ENCODE assay signal across 9 mouse cellular contexts in the genomic region with DNA sequence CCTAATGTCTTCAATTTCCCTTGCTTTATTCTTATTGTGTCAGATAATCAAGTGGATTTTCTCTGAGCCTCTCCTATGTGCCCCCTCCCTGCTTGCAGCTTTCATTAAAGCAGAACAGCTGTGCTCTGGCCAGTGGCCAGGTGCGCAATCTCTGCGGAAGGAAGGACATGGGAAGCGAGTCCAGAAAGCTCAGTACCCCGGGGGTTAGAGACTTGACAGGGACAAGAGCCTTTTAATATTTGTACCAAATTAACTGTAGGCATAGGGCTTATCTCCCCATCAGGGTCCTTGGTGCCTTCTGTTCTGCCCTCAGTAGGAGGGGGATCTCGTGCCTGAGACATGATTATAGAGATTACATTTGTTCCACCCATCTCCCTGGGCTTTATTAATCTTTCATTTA.
A peak's percentile ranks its signal among the peaks of the same experiment; 100 is the strongest.
DNase-seq lines count a peak whose midpoint lies in the region; ATAC-seq and TF ChIP-seq lines count a peak whose summit lies in the region.
"Had no signal": no experiment of that assay in that cellular context is flagged by ENCODE, and none has a peak within 500 bp of the region (broad histone marks: within the 10 kb centered on the region; RNA-seq: fewer than 3 reads in every experiment).

No protein-coding gene starts in this region.

- H3K9me3 ChIP-seq in liver, embryonic 11.5 days (ENCODE audit: control insufficient read depth, low read length), result no peaks in the 10 kb centered on the region
- no peaks in the 10 kb centered on the region for H3K9me3 ChIP-seq in hindbrain, postnatal 0 days (ENCODE audit: low read length)
- no peaks in the 10 kb centered on the region for H3K9me3 ChIP-seq in midbrain, embryonic 14.5 days (ENCODE audit: control insufficient read depth, low read length)

- H3K4me3 ChIP-seq in liver, embryonic 11.5 days (ENCODE audit: low read depth, low read length), result no peak overlapping the region
- H3K4me3 ChIP-seq in gastrocnemius, adult 2 months, result no peak overlapping the region
- no peak overlapping the region for H3K4me3 ChIP-seq in hindbrain, postnatal 0 days (ENCODE audit: low read length)
- H3K4me3 ChIP-seq in midbrain, embryonic 14.5 days (replicated peaks; ENCODE audit: low read depth, low read length), result no peak overlapping the region
- H3K4me3 ChIP-seq: myocyte had no signal

- peak; percentile 22 for DNase-seq in liver
- DNase-seq in liver, embryonic 11.5 days (ENCODE audit: low spot score), result no peak
- DNase-seq in gastrocnemius, adult 2 months, result peak; percentile 76
- peak; percentile 83 for DNase-seq in hindbrain, postnatal 0 days (ENCODE audit: low spot score)
- peak; percentile 84 for DNase-seq in midbrain, embryonic 14.5 days
- DNase-seq in thymus, postnatal 14 days, result no peak
- no peak for DNase-seq in layer of hippocampus, adult 8-10 months (ENCODE audit: low spot score in 2 of 2)
- DNase-seq in frontal cortex, postnatal 36 days (ENCODE audit: low spot score in 2 of 2), result no peak

- ATAC-seq in liver, embryonic 11.5 days (replicated peaks; ENCODE audit: low FRiP score), result no peak
- ATAC-seq in hindbrain, postnatal 0 days, result peak; percentile 81
- ATAC-seq in midbrain, embryonic 14.5 days (ENCODE audit: low FRiP score, low TSS enrichment), result peak; percentile 79

- no peaks in the 10 kb centered on the region for H3K36me3 ChIP-seq in liver, embryonic 11.5 days (ENCODE audit: control insufficient read depth, insufficient read depth, low read length)
- no peaks in the 10 kb centered on the region for H3K36me3 ChIP-seq in hindbrain, postnatal 0 days (ENCODE audit: insufficient read depth, low read length)
- no peaks in the 10 kb centered on the region for H3K36me3 ChIP-seq in midbrain, embryonic 14.5 days (ENCODE audit: control insufficient read depth, insufficient read depth, low read length)

- H3K27ac ChIP-seq in liver, embryonic 11.5 days (ENCODE audit: low read depth, low read length), result no peak overlapping the region
- H3K27ac ChIP-seq in gastrocnemius, adult 2 months, result no peak overlapping the region
- no peak overlapping the region for H3K27ac ChIP-seq in hindbrain, postnatal 0 days
- peak overlapping the region; percentile 33; the same call in 1 of the 2 replicates for H3K27ac ChIP-seq in midbrain, embryonic 14.5 days (replicated peaks; ENCODE audit: low read depth, low read length)

- TF ChIP-seq CTCF in gastrocnemius, adult 2 months (IDR thresholded peaks at IDR 0.05), result no peak
- TF ChIP-seq CTCF in hindbrain, postnatal 0 days (IDR thresholded peaks at IDR 0.05; ENCODE audit: low read depth), result no peak

- H3K9ac ChIP-seq in liver, embryonic 11.5 days (ENCODE audit: low read depth, low read length), result no peak overlapping the region
- H3K9ac ChIP-seq in hindbrain, postnatal 0 days (replicated peaks; ENCODE audit: low read length), result no peak overlapping the region
- H3K9ac ChIP-seq in midbrain, embryonic 14.5 days (replicated peaks; ENCODE audit: low read length), result no peak overlapping the region

- no peak overlapping the region for H3K4me2 ChIP-seq in liver, embryonic 11.5 days
- H3K4me2 ChIP-seq in hindbrain, postnatal 0 days (ENCODE audit: low read depth, low read length), result no peak overlapping the region
- no peak overlapping the region for H3K4me2 ChIP-seq in midbrain, embryonic 14.5 days (ENCODE audit: low read length)

- WGBS in liver, embryonic 11.5 days, result 73% methylated on average over 5 of the region's 5 CpGs
- WGBS in hindbrain, postnatal 0 days, result 22% methylated on average over 5 of the region's 5 CpGs
- WGBS in midbrain, embryonic 14.5 days, result 20% methylated on average over 5 of the region's 5 CpGs

- no peaks in the 10 kb centered on the region for H3K4me1 ChIP-seq in liver, embryonic 11.5 days (replicated peaks; ENCODE audit: control insufficient read depth, insufficient read depth, low read length)
- H3K4me1 ChIP-seq in hindbrain, postnatal 0 days (ENCODE audit: insufficient read depth, low read length), result 0 out of 2 replicates have a peak, but pooled peaks cover 9% of the 10 kb centered on the region
- H3K4me1 ChIP-seq in midbrain, embryonic 14.5 days (ENCODE audit: control insufficient read depth, insufficient read depth, low read length), result peaks cover 39% of the 10 kb centered on the region

- intact Hi-C loops in gastrocnemius, adult 2 months (cut with DNase I), result no loop called here

- no peaks in the 10 kb centered on the region for H3K27me3 ChIP-seq in liver, embryonic 11.5 days (replicated peaks; ENCODE audit: control insufficient read depth, insufficient read depth, low read length)
- H3K27me3 ChIP-seq in hindbrain, postnatal 0 days (ENCODE audit: insufficient read depth, low read length), result no peaks in the 10 kb centered on the region
- no peaks in the 10 kb centered on the region for H3K27me3 ChIP-seq in midbrain, embryonic 14.5 days (ENCODE audit: control insufficient read depth, insufficient read depth, low read length)

Comparison
In these comparisons a context has a peak if more than half of its experiments do, and no peak if none do; other contexts are left out.
1. DNase-seq: peak in liver (single experiment), gastrocnemius, adult 2 months (single experiment), hindbrain, postnatal 0 days (single experiment) and midbrain, embryonic 14.5 days (single experiment); none in liver, embryonic 11.5 days (single experiment), thymus, postnatal 14 days (single experiment), layer of hippocampus, adult 8-10 months (0 of 2) and frontal cortex, postnatal 36 days (0 of 2).